Mouse (Mus musculus) right cerebral cortex, postnatal 14 days (tissue): ENCODE measurements around the gene Atp2a3.
A peak's percentile ranks its signal among the peaks of the same experiment; 100 is the strongest.

Experiments
- DNase-seq: peaks from one replicate; pipeline ENCODE4 v3.0.0; 2022

Gene Atp2a3

GRCm38 (mm10) chr11:72955339-72955974 lies 5.5 kb upstream of the Atp2a3 start:
- DNase-seq: no peak

GRCm38 (mm10) chr11:72957318-72957717 lies 3.7 kb upstream of the Atp2a3 start:
- no peak for DNase-seq

GRCm38 (mm10) chr11:72959924-72960679 lies 867 bp upstream of the Atp2a3 start:
- DNase-seq: no peak

- no peak for DNase-seq
Measured at GRCm38 (mm10) chr11:72960723-72961071, 272 bp upstream of the Atp2a3 start.

- no peak for DNase-seq
Measured at GRCm38 (mm10) chr11:72962378-72962777, 1.4 kb downstream of the Atp2a3 start.

GRCm38 (mm10) chr11:72963058-72963788 lies 2.3 kb downstream of the Atp2a3 start:
- DNase-seq: no peak

- no peak for DNase-seq
Measured at GRCm38 (mm10) chr11:72963789-72964294, 2.9 kb downstream of the Atp2a3 start.

GRCm38 (mm10) chr11:72974995-72975503 lies 14.1 kb downstream of the Atp2a3 start:
- DNase-seq: no peak

- DNase-seq: no peak
Measured at GRCm38 (mm10) chr11:72982516-72982915, 21.5 kb downstream of the Atp2a3 start.

- no peak for DNase-seq
Measured at GRCm38 (mm10) chr11:72983283-72983682, 22.3 kb downstream of the Atp2a3 start.

GRCm38 (mm10) chr11:72986745-72987144 lies 25.8 kb downstream of the Atp2a3 start:
- DNase-seq: no peak

GRCm38 (mm10) chr11:72987234-72987633 lies 26.3 kb downstream of the Atp2a3 start:
- DNase-seq: no peak

GRCm38 (mm10) chr11:72987807-72988206 lies 26.8 kb downstream of the Atp2a3 start:
- no peak for DNase-seq

GRCm38 (mm10) chr11:72989044-72989443 lies 28.1 kb downstream of the Atp2a3 start:
- DNase-seq: no peak

GRCm38 (mm10) chr11:72990688-72991087 lies 29.7 kb downstream of the Atp2a3 start:
- no peak for DNase-seq

- no peak for DNase-seq
Measured at GRCm38 (mm10) chr11:72991961-72992360, 31.0 kb downstream of the Atp2a3 start.

- DNase-seq: no peak
Measured at GRCm38 (mm10) chr11:72996346-72996745, 35.4 kb downstream of the Atp2a3 start.

- DNase-seq: no peak
Measured at GRCm38 (mm10) chr11:72996781-72997180, 35.8 kb downstream of the Atp2a3 start.

GRCm38 (mm10) chr11:72997529-72998326 lies 36.8 kb downstream of the Atp2a3 start:
- DNase-seq: no peak

- DNase-seq: no peak
Measured at GRCm38 (mm10) chr11:72998771-72999170, 37.8 kb downstream of the Atp2a3 start, which contains the start of gene P2rx1. Gene P2rx1 (plus strand): TSS chr11:72999103.

- peak; percentile 66 for DNase-seq
Measured at GRCm38 (mm10) chr11:73001029-73001428, 40.1 kb downstream of the Atp2a3 start.

- no peak for DNase-seq
Measured at GRCm38 (mm10) chr11:73006377-73006776, 45.4 kb downstream of the Atp2a3 start.

- DNase-seq: no peak
Measured at GRCm38 (mm10) chr11:73007113-73007512, 46.1 kb downstream of the Atp2a3 start.
